Mouse (Mus musculus) kidney, postnatal 4 days (tissue): ENCODE measurements around the gene Gab2.
"Not testable (repeated sequence)": the region's sequence is repeated elsewhere in the genome, so short reads cannot be mapped to it uniquely, and the experiment has no call there.

ENCODE experiments used
- DNase-seq, 2 experiments: peaks; one replicate each; pipeline ENCODE4 v3.0.0; 2021; ENCODE audit warnings: mixed read lengths in 2 of 2

Gene Gab2

GRCm38 (mm10) chr7:97151082-97151813, 69.9 kb downstream of the Gab2 start:
- no peak for DNase-seq

- peak; percentile 32 to 44 for DNase-seq
Observed at GRCm38 (mm10) chr7:97154756-97155487, 73.5 kb downstream of the Gab2 start.

GRCm38 (mm10) chr7:97164261-97164660, 82.9 kb downstream of the Gab2 start:
- DNase-seq = no peak

- DNase-seq = no peak
Observed at GRCm38 (mm10) chr7:97171089-97171488, 89.7 kb downstream of the Gab2 start.

GRCm38 (mm10) chr7:97171719-97172118, 90.3 kb downstream of the Gab2 start:
- no peak for DNase-seq

- DNase-seq = peak in 1 of 2 experiments; percentile 16
Observed at GRCm38 (mm10) chr7:97172126-97172525, 90.7 kb downstream of the Gab2 start.

GRCm38 (mm10) chr7:97181931-97182330, 100.5 kb downstream of the Gab2 start:
- no peak for DNase-seq

- DNase-seq = peak; percentile 7 to 14
Observed at GRCm38 (mm10) chr7:97183426-97183825, 102.0 kb downstream of the Gab2 start.

- DNase-seq = no peak
Observed at GRCm38 (mm10) chr7:97184005-97184404, 102.6 kb downstream of the Gab2 start.

GRCm38 (mm10) chr7:97187387-97188081, 106.1 kb downstream of the Gab2 start:
- no peak for DNase-seq

GRCm38 (mm10) chr7:97189116-97189515, 107.7 kb downstream of the Gab2 start:
- DNase-seq = no peak

- no peak for DNase-seq
Observed at GRCm38 (mm10) chr7:97203907-97204306, 122.5 kb downstream of the Gab2 start.

- no peak for DNase-seq
Observed at GRCm38 (mm10) chr7:97208811-97209549, 127.6 kb downstream of the Gab2 start.

GRCm38 (mm10) chr7:97210064-97210685, 128.8 kb downstream of the Gab2 start:
- DNase-seq = no peak

- no peak for DNase-seq
Observed at GRCm38 (mm10) chr7:97211117-97211516, 129.7 kb downstream of the Gab2 start.

GRCm38 (mm10) chr7:97223836-97224235, 142.4 kb downstream of the Gab2 start:
- DNase-seq = no peak

GRCm38 (mm10) chr7:97245261-97245949, 164.0 kb downstream of the Gab2 start:
- no peak for DNase-seq

GRCm38 (mm10) chr7:97245950-97246578, 164.7 kb downstream of the Gab2 start:
- DNase-seq = not testable (repeated sequence)

- DNase-seq = peak; percentile 13 to 29
Observed at GRCm38 (mm10) chr7:97247661-97248060, 166.3 kb downstream of the Gab2 start.

GRCm38 (mm10) chr7:97248136-97248535, 166.8 kb downstream of the Gab2 start:
- DNase-seq = peak; percentile 15 to 23

- no peak for DNase-seq
Observed at GRCm38 (mm10) chr7:97251638-97252037, 170.3 kb downstream of the Gab2 start.
